Mouse (Mus musculus) MEL (cell line): Measurements from ENCODE around the gene Efna5.

Source experiments
- CTCF ChIP-seq, 3 experiments: IDR thresholded peaks in 2 of 3; conservative IDR thresholded peaks in 1 of 3; 2 replicates each; pipeline ENCODE4 v1.5.1; 2011 to 2012; ENCODE audit warnings: low read length in 3 of 3, low read depth in 2 of 3, mild to moderate bottlenecking in 2 of 3, improper control_type of control experiment in 1 of 3, inconsistent platforms in 1 of 3, mixed read lengths in 1 of 3, moderate library complexity in 1 of 3; ENCODE audit not compliant: control insufficient read depth in 1 of 3, insufficient read depth in 1 of 3, poor library complexity in 1 of 3, severe bottlenecking in 1 of 3
- EP300 ChIP-seq, 2 experiments: IDR thresholded peaks; 2 replicates each; pipeline ENCODE4 v1.6.1; 2011; ENCODE audit warnings: improper control_type of control experiment in 2 of 2, low read length in 2 of 2, low read depth in 1 of 2, mild to moderate bottlenecking in 1 of 2
- ETS1 ChIP-seq: IDR thresholded peaks from 2 replicates; pipeline ENCODE4 v1.6.1; 2012; ENCODE audit warnings: low read depth, mild to moderate bottlenecking, inconsistent platforms, low read length, improper control_type of control experiment, moderate library complexity
- GATA1 ChIP-seq: IDR thresholded peaks from 2 replicates; pipeline ENCODE4 v1.6.1; 2011; ENCODE audit warnings: low read depth, low read length, improper control_type of control experiment
- HCFC1 ChIP-seq: IDR thresholded peaks from 2 replicates; pipeline ENCODE4 v1.6.1; 2012; ENCODE audit warnings: low read depth, mild to moderate bottlenecking, inconsistent platforms, low read length, improper control_type of control experiment, moderate library complexity
- KAT2A ChIP-seq: conservative IDR thresholded peaks from 2 replicates; pipeline ENCODE4 v1.6.1; 2012; ENCODE audit warnings: low read depth, low read length, improper control_type of control experiment, inconsistent platforms
- MAX ChIP-seq: IDR thresholded peaks from 2 replicates; pipeline ENCODE4 v1.6.1; 2011; ENCODE audit warnings: low read length, improper control_type of control experiment
- POLR2A ChIP-seq, 2 experiments: IDR thresholded peaks; 2 replicates each; pipeline ENCODE4 v1.6.1; 2011 to 2012; ENCODE audit warnings: low read length in 2 of 2, mild to moderate bottlenecking in 2 of 2, control low read depth in 1 of 2, improper control_type of control experiment in 1 of 2, low read depth in 1 of 2, moderate library complexity in 1 of 2; ENCODE audit not compliant: control insufficient read depth in 1 of 2, insufficient read depth in 1 of 2, poor library complexity in 1 of 2
- POLR2AphosphoS5 ChIP-seq: IDR thresholded peaks from 2 replicates; pipeline ENCODE4 v1.6.1; 2012; ENCODE audit warnings: low read depth, borderline replicate concordance, mild to moderate bottlenecking, inconsistent platforms, low read length, moderate library complexity, mixed read lengths
- SIN3A ChIP-seq: IDR thresholded peaks from 2 replicates; pipeline ENCODE4 v1.6.1; 2012; ENCODE audit warnings: low read length, improper control_type of control experiment, inconsistent platforms
- TBP ChIP-seq: IDR thresholded peaks from 2 replicates; pipeline ENCODE4 v1.8.0; 2011; ENCODE audit warnings: low read depth, low read length, improper control_type of control experiment
- ZMIZ1 ChIP-seq: IDR thresholded peaks from 2 replicates; pipeline ENCODE4 v1.6.1; 2012; ENCODE audit warnings: low read depth, mild to moderate bottlenecking, inconsistent platforms, low read length, improper control_type of control experiment, moderate library complexity
- ZNF384 ChIP-seq: IDR thresholded peaks from 2 replicates; pipeline ENCODE4 v1.6.1; 2012; ENCODE audit warnings: low read depth, mild to moderate bottlenecking, inconsistent platforms, low read length, improper control_type of control experiment

- TF ChIP-seq POLR2A (IDR thresholded peaks at IDR 0.05; ENCODE audit: control insufficient read depth in 1 of 2, insufficient read depth in 1 of 2, low read depth in 1 of 2, low read length in 2 of 2, poor library complexity in 1 of 2) (no peak), CTCF (IDR thresholded peaks at IDR 0.05 in 2 of 3, conservative IDR thresholded peaks at IDR 0.05 in 1 of 3; ENCODE audit: control insufficient read depth in 1 of 3, insufficient read depth in 1 of 3, low read depth in 2 of 3, low read length in 3 of 3, poor library complexity in 1 of 3, severe bottlenecking in 1 of 3) (no peak), TBP (no peak), SIN3A (no peak), EP300 (IDR thresholded peaks at IDR 0.05; ENCODE audit: low read depth in 1 of 2, low read length in 2 of 2) (no peak), KAT2A (no peak), ZMIZ1 (no peak), MAX (no peak), ZNF384 (no peak), ETS1 (no peak), GATA1 (no peak), HCFC1 (no peak), POLR2AphosphoS5 (no peak)
These were observed 59.9 kb downstream of the Efna5 start for GRCm38 (mm10) chr17:62821219-62821618.
